Mouse (Mus musculus): ENCODE results near the gene Creb3l4. TPM values are rescaled to one million over a fixed set of nuclear protein-coding genes. Genes with fewer than 3 reads are reported as not detected.
A peak's percentile ranks its signal among the peaks of the same experiment; 100 is the strongest.
"Not testable (repeated sequence)": the region's sequence is repeated elsewhere in the genome, so short reads cannot be mapped to it uniquely, and the experiment has no call there.

Creb3l4 gene
- 3.4 and 4.0 TPM in 2 replicates for polyA plus RNA-seq (2014; fragmentation: Nextera tagmentation; extraction: Ambion mirVana)

GRCm38 (mm10) chr3:90242984-90243775, at the start of gene Creb3l4:
Gene Creb3l4 (minus strand): TSS chr3:90243512.
- WGBS = 3% methylated on average over 19 of the region's 19 CpGs
- H3K4me2 ChIP-seq (ENCODE audit: low read depth) = peak within 1 kb of the TSS; percentile 81
- peak within 1 kb of the TSS; percentile 46 for H3K9ac ChIP-seq (ENCODE audit: low read length)
- H3K36me3 ChIP-seq (ENCODE audit: control insufficient read depth, insufficient read depth, low read length) = no peaks in the 10 kb centered on the region
- H3K4me3 ChIP-seq (ENCODE audit: low read depth, low read length) = peak within 1 kb of the TSS; percentile 25
- DNase-seq (ENCODE audit: low spot score) (peak; percentile 73), ATAC-seq (ENCODE audit: insufficient read depth, low FRiP score, low TSS enrichment) (peak; percentile 78)
- H3K27me3 ChIP-seq (ENCODE audit: control insufficient read depth, insufficient read depth, low read length) = no peaks in the 10 kb centered on the region
- no peak within 1 kb of the TSS for H3K27ac ChIP-seq (ENCODE audit: low read depth, low read length)
- peaks cover 11% of the 10 kb centered on the region for H3K4me1 ChIP-seq (ENCODE audit: control insufficient read depth, insufficient read depth, low read length)
- H3K9me3 ChIP-seq (ENCODE audit: control insufficient read depth, low read length) = no peaks in the 10 kb centered on the region

DNA sequence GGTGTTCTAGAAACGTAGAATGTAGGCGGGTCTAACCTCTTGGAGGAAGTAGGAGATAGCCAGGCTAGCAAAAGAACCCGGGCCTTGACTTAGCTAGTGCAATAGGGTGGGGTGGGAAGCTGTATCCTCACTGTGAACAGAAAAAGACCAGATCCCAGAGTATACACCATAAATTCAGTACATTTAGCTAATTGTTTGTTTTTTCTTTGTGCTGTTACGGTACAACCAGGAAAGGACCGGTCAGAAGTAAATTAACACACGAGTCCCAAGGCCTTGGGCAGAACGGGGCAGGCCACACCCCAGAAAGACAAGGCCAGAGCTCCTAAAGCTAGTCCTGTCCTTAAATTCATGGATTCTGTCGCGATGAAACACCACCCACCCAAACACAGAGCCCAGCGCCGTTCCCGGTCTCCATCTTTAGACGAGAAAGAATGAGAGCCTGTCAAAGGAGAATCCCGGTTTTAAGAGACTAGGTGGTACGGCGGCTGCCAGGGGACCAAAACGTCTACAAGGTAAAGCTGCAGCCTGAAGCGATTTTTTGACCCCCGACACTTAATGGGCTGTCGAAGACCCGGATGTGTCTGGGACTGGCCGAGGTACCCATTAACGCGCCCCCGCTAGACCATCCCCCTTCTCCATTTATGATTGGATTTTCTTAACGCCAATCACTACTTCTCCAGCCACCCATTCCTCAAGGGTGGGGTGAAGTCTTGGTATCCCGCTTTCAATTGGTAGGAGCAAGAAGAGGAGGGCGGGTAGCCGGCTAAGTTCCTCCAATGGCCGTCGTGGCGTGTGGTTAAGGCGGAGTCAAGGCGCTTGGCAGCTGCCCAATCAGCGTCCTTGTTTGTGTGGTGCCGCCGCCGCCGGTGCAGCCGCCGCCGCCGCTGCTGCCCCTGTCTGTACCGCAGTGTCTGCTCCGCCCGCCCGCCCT, 49.3 kb upstream of the Creb3l4 start, which contains the start of gene Gatad2b:
Gatad2b (plus strand) TSS at position 834 of the 931 bp plus-strand sequence.
- DNase-seq (ENCODE audit: low spot score) (peak; percentile 97), ATAC-seq (ENCODE audit: insufficient read depth, low FRiP score, low TSS enrichment) (peak; percentile 99)
- peak within 1 kb of the TSS; percentile 72 for H3K4me2 ChIP-seq (ENCODE audit: low read depth)
- H3K4me1 ChIP-seq (ENCODE audit: control insufficient read depth, insufficient read depth, low read length) = peaks cover 10% of the 10 kb centered on the region
- H3K4me3 ChIP-seq (ENCODE audit: low read depth, low read length) = peak within 1 kb of the TSS; percentile 91
- peak within 1 kb of the TSS; percentile 99 for H3K27ac ChIP-seq (ENCODE audit: low read depth, low read length)
- under 1% methylated on average over 44 of the region's 47 CpGs for WGBS
- no peaks in the 10 kb centered on the region for H3K27me3 ChIP-seq (ENCODE audit: control insufficient read depth, insufficient read depth, low read length)
- H3K36me3 ChIP-seq (ENCODE audit: control insufficient read depth, insufficient read depth, low read length) = no peaks in the 10 kb centered on the region; the same call in 1 of the 2 replicates
- no peaks in the 10 kb centered on the region for H3K9me3 ChIP-seq (ENCODE audit: control insufficient read depth, low read length)
- peak within 1 kb of the TSS; percentile 95 for H3K9ac ChIP-seq (ENCODE audit: low read length)

GRCm38 (mm10) chr3:90291982-90292344, 48.7 kb upstream of the Creb3l4 start:
- peaks cover 10% of the 10 kb centered on the region for H3K4me1 ChIP-seq (ENCODE audit: control insufficient read depth, insufficient read depth, low read length)
- peak overlapping the region; percentile 91 for H3K4me3 ChIP-seq (ENCODE audit: low read depth, low read length)
- no peak for DNase-seq (ENCODE audit: low spot score)
- WGBS = 39% methylated on average over 2 of the region's 2 CpGs
- H3K27ac ChIP-seq (ENCODE audit: low read depth, low read length) = peak overlapping the region; percentile 89
- peak overlapping the region; percentile 50 for H3K4me2 ChIP-seq (ENCODE audit: low read depth)
- ATAC-seq (ENCODE audit: insufficient read depth, low FRiP score, low TSS enrichment) = no peak
- H3K9me3 ChIP-seq (ENCODE audit: control insufficient read depth, low read length) = no peaks in the 10 kb centered on the region
- no peaks in the 10 kb centered on the region; the same call in 1 of the 2 replicates for H3K36me3 ChIP-seq (ENCODE audit: control insufficient read depth, insufficient read depth, low read length)
- H3K9ac ChIP-seq (ENCODE audit: low read length) = peak overlapping the region; percentile 77
- no peaks in the 10 kb centered on the region for H3K27me3 ChIP-seq (ENCODE audit: control insufficient read depth, insufficient read depth, low read length)

GRCm38 (mm10) chr3:90290602-90291001, 47.3 kb upstream of the Creb3l4 start:
- no peaks in the 10 kb centered on the region; the same call in 1 of the 2 replicates for H3K36me3 ChIP-seq (ENCODE audit: control insufficient read depth, insufficient read depth, low read length)
- H3K9ac ChIP-seq (ENCODE audit: low read length) = no peak overlapping the region
- WGBS = 81% methylated on average over 1 of the region's 1 CpGs
- ATAC-seq (ENCODE audit: insufficient read depth, low FRiP score, low TSS enrichment) (no peak), DNase-seq (ENCODE audit: low spot score) (no peak)
- H3K27ac ChIP-seq (ENCODE audit: low read depth, low read length) = no peak overlapping the region
- peaks cover 10% of the 10 kb centered on the region for H3K4me1 ChIP-seq (ENCODE audit: control insufficient read depth, insufficient read depth, low read length)
- no peaks in the 10 kb centered on the region for H3K9me3 ChIP-seq (ENCODE audit: control insufficient read depth, low read length)
- no peak overlapping the region for H3K4me3 ChIP-seq (ENCODE audit: low read depth, low read length)
- H3K4me2 ChIP-seq (ENCODE audit: low read depth) = no peak overlapping the region
- no peaks in the 10 kb centered on the region for H3K27me3 ChIP-seq (ENCODE audit: control insufficient read depth, insufficient read depth, low read length)

DNA sequence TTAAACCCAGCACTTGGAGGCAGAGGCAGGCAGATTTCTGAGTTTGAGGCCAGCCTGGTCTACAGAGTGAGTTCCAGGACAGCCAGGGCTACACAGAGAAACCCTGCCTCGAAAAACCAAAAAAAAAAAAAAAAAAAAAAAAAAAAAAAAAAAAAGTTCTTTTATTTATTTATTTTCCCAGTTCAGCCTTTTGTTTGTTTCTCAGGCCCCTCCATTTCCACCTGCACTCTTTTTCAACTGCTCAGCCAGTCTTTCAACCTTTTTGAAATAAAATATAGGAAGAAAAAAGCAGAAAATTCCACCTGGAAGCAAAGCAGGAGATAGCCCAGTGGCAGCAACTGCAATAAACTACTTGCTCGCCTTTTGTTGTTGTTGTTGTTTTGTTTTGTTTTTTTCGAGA, 46.1 kb upstream of the Creb3l4 start:
- H3K36me3 ChIP-seq (ENCODE audit: control insufficient read depth, insufficient read depth, low read length) = not testable (repeated sequence)
- 76% methylated on average over 2 of the region's 3 CpGs for WGBS

DNA sequence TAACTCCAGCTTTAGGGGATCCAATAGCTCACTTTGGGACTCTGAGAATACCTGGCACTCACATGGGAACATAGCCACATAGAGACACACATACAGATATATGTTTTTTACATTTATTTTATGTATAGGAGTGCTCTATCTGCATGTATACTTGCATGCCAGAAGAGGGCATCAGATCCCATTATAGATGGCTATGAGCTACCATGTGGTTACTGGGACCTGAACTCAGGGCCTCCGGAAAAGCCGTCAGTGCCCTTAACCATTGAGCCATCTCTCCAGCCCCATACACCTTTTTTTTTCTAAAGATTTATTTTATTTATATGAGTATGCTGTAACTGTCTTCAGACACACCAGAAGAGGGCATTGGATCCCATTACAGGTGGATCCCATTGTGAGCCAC, 40.8 kb upstream of the Creb3l4 start:
- WGBS = 98% methylated on average over 2 of the region's 2 CpGs
- ATAC-seq (ENCODE audit: insufficient read depth, low FRiP score, low TSS enrichment) (no peak), DNase-seq (ENCODE audit: low spot score) (no peak)
- Histone ChIP-seq H3K4me1 (ENCODE audit: control insufficient read depth, insufficient read depth, low read length) (no peaks in the 10 kb centered on the region), H3K4me3 (ENCODE audit: low read depth, low read length) (no peak overlapping the region), H3K27ac (ENCODE audit: low read depth, low read length) (no peak overlapping the region), H3K9ac (ENCODE audit: low read length) (no peak overlapping the region), H3K9me3 (ENCODE audit: control insufficient read depth, low read length) (no peaks in the 10 kb centered on the region), H3K27me3 (ENCODE audit: control insufficient read depth, insufficient read depth, low read length) (no peaks in the 10 kb centered on the region), H3K4me2 (ENCODE audit: low read depth) (no peak overlapping the region), H3K36me3 (ENCODE audit: control insufficient read depth, insufficient read depth, low read length) (peaks cover 3% of the 10 kb centered on the region; the same call in 1 of the 2 replicates)

More for the DNA sequence above, 46.1 kb upstream of the Creb3l4 start:
- H3K4me1 ChIP-seq (ENCODE audit: control insufficient read depth, insufficient read depth, low read length); H3K4me2 ChIP-seq (ENCODE audit: low read depth); DNase-seq (ENCODE audit: low spot score); ATAC-seq (ENCODE audit: insufficient read depth, low FRiP score, low TSS enrichment); H3K4me3 ChIP-seq (ENCODE audit: low read depth, low read length); H3K27ac ChIP-seq (ENCODE audit: low read depth, low read length); H3K9ac ChIP-seq (ENCODE audit: low read length); H3K27me3 ChIP-seq (ENCODE audit: control insufficient read depth, insufficient read depth, low read length); H3K9me3 ChIP-seq (ENCODE audit: control insufficient read depth, low read length): not testable (repeated sequence)

- H3K27me3 ChIP-seq (ENCODE audit: control insufficient read depth, insufficient read depth, low read length) = no peaks in the 10 kb centered on the region
- H3K36me3 ChIP-seq (ENCODE audit: control insufficient read depth, insufficient read depth, low read length) = peaks cover 3% of the 10 kb centered on the region
- H3K9ac ChIP-seq (ENCODE audit: low read length) = no peak overlapping the region
- DNase-seq (ENCODE audit: low spot score) (no peak), ATAC-seq (ENCODE audit: insufficient read depth, low FRiP score, low TSS enrichment) (no peak)
- no peak overlapping the region for H3K4me2 ChIP-seq (ENCODE audit: low read depth)
- H3K4me3 ChIP-seq (ENCODE audit: low read depth, low read length) = no peak overlapping the region
- 85% methylated on average over 9 of the region's 9 CpGs for WGBS
- no peak overlapping the region for H3K27ac ChIP-seq (ENCODE audit: low read depth, low read length)
- H3K4me1 ChIP-seq (ENCODE audit: control insufficient read depth, insufficient read depth, low read length) = no peaks in the 10 kb centered on the region
- no peaks in the 10 kb centered on the region for H3K9me3 ChIP-seq (ENCODE audit: control insufficient read depth, low read length)
Observed at GRCm38 (mm10) chr3:90280708-90281107, 37.4 kb upstream of the Creb3l4 start.

GRCm38 (mm10) chr3:90279743-90280142, 36.4 kb upstream of the Creb3l4 start:
- Histone ChIP-seq H3K9me3 (ENCODE audit: control insufficient read depth, low read length) (no peaks in the 10 kb centered on the region), H3K27ac (ENCODE audit: low read depth, low read length) (no peak overlapping the region), H3K4me3 (ENCODE audit: low read depth, low read length) (no peak overlapping the region), H3K36me3 (ENCODE audit: control insufficient read depth, insufficient read depth, low read length) (peaks cover 3% of the 10 kb centered on the region), H3K9ac (ENCODE audit: low read length) (no peak overlapping the region), H3K27me3 (ENCODE audit: control insufficient read depth, insufficient read depth, low read length) (no peaks in the 10 kb centered on the region), H3K4me2 (ENCODE audit: low read depth) (no peak overlapping the region), H3K4me1 (ENCODE audit: control insufficient read depth, insufficient read depth, low read length) (no peaks in the 10 kb centered on the region)
- ATAC-seq (ENCODE audit: insufficient read depth, low FRiP score, low TSS enrichment) = no peak
- WGBS = 95% methylated on average over 7 of the region's 7 CpGs
- no peak for DNase-seq (ENCODE audit: low spot score)
